ENCODE assay signal across 11 mouse cellular contexts in genomic region chr12:80082730-80083129, GRCm38 (mm10). TPM values are rescaled to one million over a fixed set of nuclear protein-coding genes. Genes with fewer than 3 reads are reported as not detected.
DNase-seq lines count a peak whose midpoint lies in the region; ATAC-seq and TF ChIP-seq lines count a peak whose summit lies in the region.
"Had no signal": no experiment of that assay in that cellular context is flagged by ENCODE, and none has a peak within 500 bp of the region (broad histone marks: within the 10 kb centered on the region; RNA-seq: fewer than 3 reads in every experiment).

No protein-coding gene starts in this region.

- 86% methylated on average over 4 of the region's 4 CpGs for WGBS in heart, embryonic 15.5 days
- WGBS in liver, embryonic 13.5 days (ENCODE audit: insufficient replicate concordance) = 43% methylated on average over 4 of the region's 4 CpGs
- 77% methylated on average over 4 of the region's 4 CpGs for WGBS in thymus, adult 2 months
- WGBS in hindbrain, embryonic 12.5 days = 90% methylated on average over 4 of the region's 4 CpGs

- no peaks in the 10 kb centered on the region for H3K36me3 ChIP-seq in heart, embryonic 15.5 days
- no peaks in the 10 kb centered on the region for H3K36me3 ChIP-seq in liver, embryonic 13.5 days
- H3K36me3 ChIP-seq in thymus, adult 2 months (ENCODE audit: control insufficient read depth, insufficient read depth, low read length) = no peaks in the 10 kb centered on the region
- no peaks in the 10 kb centered on the region for H3K36me3 ChIP-seq in hindbrain, embryonic 12.5 days
- H3K36me3 ChIP-seq: forebrain, embryonic 15.5 days had no signal

- intact Hi-C loops in heart, postnatal 36 days (cut with DNase I) = no loop called here

- H3K4me3 ChIP-seq in heart, embryonic 15.5 days = no peak overlapping the region
- H3K4me3 ChIP-seq in liver, embryonic 13.5 days (replicated peaks) = no peak overlapping the region
- H3K4me3 ChIP-seq in thymus, adult 2 months (ENCODE audit: control insufficient read depth, insufficient read depth, low read length) = no peak overlapping the region
- H3K4me3 ChIP-seq in hindbrain, embryonic 12.5 days = no peak overlapping the region
- H3K4me3 ChIP-seq: forebrain, embryonic 15.5 days had no signal

- peak overlapping the region; percentile 89 for H3K27ac ChIP-seq in heart, embryonic 15.5 days
- peak overlapping the region; percentile 93 for H3K27ac ChIP-seq in liver, embryonic 13.5 days
- no peak overlapping the region; the same call in 1 of the 2 replicates for H3K27ac ChIP-seq in thymus, adult 2 months (ENCODE audit: control insufficient read depth, insufficient read depth, low read length)
- H3K27ac ChIP-seq in hindbrain, embryonic 12.5 days = no peak overlapping the region
- H3K27ac ChIP-seq: forebrain, embryonic 15.5 days had no signal

- no peaks in the 10 kb centered on the region for H3K9me3 ChIP-seq in heart, embryonic 15.5 days (replicated peaks)
- no peaks in the 10 kb centered on the region for H3K9me3 ChIP-seq in liver, embryonic 13.5 days (replicated peaks)
- no peaks in the 10 kb centered on the region for H3K9me3 ChIP-seq in hindbrain, embryonic 12.5 days (replicated peaks)
- H3K9me3 ChIP-seq: forebrain, embryonic 15.5 days had no signal

- DNase-seq in heart, postnatal 36 days = no peak
- DNase-seq in A20 (ENCODE audit: low read depth, low spot score) = peak; percentile 45
- peak; percentile 38 for DNase-seq in c-Kit-negative CD71-positive TER-119-positive erythroid progenitor cells, embryonic 14.5 days (ENCODE audit: low read depth, low spot score)
- peak; percentile 48 for DNase-seq in liver, embryonic 13.5 days
- no peak for DNase-seq in thymus, adult 2 months
- no peak for DNase-seq in embryo, embryonic 11 days
- DNase-seq: thymus, postnatal 25 days had no signal

- no peak for TF ChIP-seq CTCF in thymus, adult 2 months (IDR thresholded peaks at IDR 0.05; ENCODE audit: borderline replicate concordance, control insufficient read depth, extremely low read depth, insufficient read depth, low read length, poor library complexity)

- H3K27me3 ChIP-seq in heart, embryonic 15.5 days = no peaks in the 10 kb centered on the region
- no peaks in the 10 kb centered on the region for H3K27me3 ChIP-seq in liver, embryonic 13.5 days
- H3K27me3 ChIP-seq in thymus, adult 2 months (ENCODE audit: control insufficient read depth, insufficient read depth, low read length) = no peaks in the 10 kb centered on the region
- no peaks in the 10 kb centered on the region for H3K27me3 ChIP-seq in hindbrain, embryonic 12.5 days
- H3K27me3 ChIP-seq: forebrain, embryonic 15.5 days had no signal

- no peak for ATAC-seq in heart, embryonic 15.5 days (replicated peaks; ENCODE audit: insufficient number of reproducible peaks, insufficient read depth, low FRiP score, low read depth)
- ATAC-seq in liver, embryonic 13.5 days (ENCODE audit: low read depth) = peak; percentile 56
- no peak for ATAC-seq in hindbrain, embryonic 12.5 days (ENCODE audit: low FRiP score)
- ATAC-seq: forebrain, embryonic 15.5 days; hindbrain, postnatal 0 days had no signal

- peaks cover 30% of the 10 kb centered on the region for H3K4me1 ChIP-seq in heart, embryonic 15.5 days (replicated peaks)
- H3K4me1 ChIP-seq in liver, embryonic 13.5 days (replicated peaks) = peaks cover 71% of the 10 kb centered on the region
- no peaks in the 10 kb centered on the region for H3K4me1 ChIP-seq in thymus, adult 2 months (replicated peaks; ENCODE audit: control insufficient read depth, insufficient read depth, low read length)
- peaks cover 13% of the 10 kb centered on the region; the same call in 1 of the 2 replicates for H3K4me1 ChIP-seq in hindbrain, embryonic 12.5 days
- H3K4me1 ChIP-seq: forebrain, embryonic 15.5 days had no signal

- H3K4me2 ChIP-seq in heart, embryonic 15.5 days = no peak overlapping the region
- no peak overlapping the region for H3K4me2 ChIP-seq in liver, embryonic 13.5 days
- no peak overlapping the region for H3K4me2 ChIP-seq in hindbrain, embryonic 12.5 days (replicated peaks)
- H3K4me2 ChIP-seq: forebrain, embryonic 15.5 days had no signal

- no peak for TF ChIP-seq POLR2A in thymus, adult 2 months (IDR thresholded peaks at IDR 0.05; ENCODE audit: control insufficient read depth, extremely low read depth, insufficient read depth, low read length, poor library complexity)

- H3K9ac ChIP-seq in heart, embryonic 15.5 days = no peak overlapping the region
- no peak overlapping the region for H3K9ac ChIP-seq in liver, embryonic 13.5 days
- no peak overlapping the region for H3K9ac ChIP-seq in hindbrain, embryonic 12.5 days
- H3K9ac ChIP-seq: forebrain, embryonic 15.5 days had no signal

RNA-seq across cellular contexts. Expression of gene Zfp36l1, which starts 30.1 kb away (rescaled TPM):
- polyA plus RNA-seq in heart, embryonic 15.5 days (2015; fragmentation: Nextera tagmentation; extraction: Ambion mirVana) = 94.7 and 107 TPM in 2 replicates
- total RNA-seq in heart, postnatal 36 days (2021) = 100 to 1,000 TPM in 1 of 2 experiments, 10 to 100 TPM in 1; 94.2 to 109 TPM
- 18.3 and 20.7 TPM in 2 replicates for polyA plus RNA-seq in liver, embryonic 13.5 days (2015; fragmentation: Nextera tagmentation; extraction: Ambion mirVana)
- polyA plus RNA-seq in thymus, adult 2 months (2012; rRNA removed) = 253 and 297 TPM in 2 replicates
- 87.2 and 92.3 TPM in 2 replicates for polyA plus RNA-seq in hindbrain, embryonic 12.5 days (2016; fragmentation: Nextera tagmentation; extraction: Ambion mirVana)

Comparison
In these comparisons a context has a peak if more than half of its experiments do, and no peak if none do; other contexts are left out.
1. H3K27ac ChIP-seq: peak in heart, embryonic 15.5 days (single experiment) and liver, embryonic 13.5 days (single experiment); none in thymus, adult 2 months (single experiment) and hindbrain, embryonic 12.5 days (single experiment).
2. DNase-seq: peak in A20 (single experiment), c-Kit-negative CD71-positive TER-119-positive erythroid progenitor cells, embryonic 14.5 days (single experiment) and liver, embryonic 13.5 days (single experiment); none in heart, postnatal 36 days (0 of 2), thymus, adult 2 months (single experiment) and embryo, embryonic 11 days (single experiment).